Mouse (Mus musculus) myocyte (in vitro differentiated cells): Measurements from ENCODE around the gene Pafah1b2. TPM values are rescaled to one million over a fixed set of nuclear protein-coding genes. Genes with fewer than 3 reads are reported as not detected.

Source experiments
- H3K27me3 ChIP-seq: one replicate; pipeline ENCODE4 v1.6.1; 2011; ENCODE audit not compliant: control insufficient read depth, insufficient read depth, insufficient read length
- H3K36me3 ChIP-seq: one replicate; pipeline ENCODE4 v1.6.1; 2011; ENCODE audit not compliant: control insufficient read depth, insufficient read depth
- H3K4me2 ChIP-seq: one replicate; pipeline ENCODE4 v1.6.1; 2011; ENCODE audit warnings: low read depth, control low read depth
- H3K4me3 ChIP-seq: one replicate; pipeline ENCODE4 v1.5.1; 2011; ENCODE audit warnings: mild to moderate bottlenecking, control low read depth, moderate library complexity
- H3K79me2 ChIP-seq: one replicate; pipeline ENCODE4 v1.6.1; 2011; ENCODE audit not compliant: control insufficient read depth, insufficient read depth
- H3ac ChIP-seq: one replicate; pipeline ENCODE4 v1.6.1; 2011; ENCODE audit not compliant: control insufficient read depth, insufficient read length
- CEBPB ChIP-seq: IDR thresholded peaks from 2 replicates; pipeline ENCODE4 v1.6.1; 2011; ENCODE audit warnings: mild to moderate bottlenecking, moderate library complexity; ENCODE audit not compliant: poor library complexity, insufficient read depth, severe bottlenecking
- E2F4 ChIP-seq: IDR thresholded peaks from one replicate; pipeline ENCODE4 v1.6.1; 2011; ENCODE audit warnings: mild to moderate bottlenecking, control low read depth, moderate library complexity; ENCODE audit not compliant: insufficient read depth
- MAX ChIP-seq: IDR thresholded peaks from one replicate; pipeline ENCODE4 v1.6.1; 2011; ENCODE audit warnings: low read depth, mild to moderate bottlenecking, control low read depth
- MYOD1 ChIP-seq, 3 experiments: IDR thresholded peaks; one replicate each; pipeline ENCODE4 v1.6.1; 2011; ENCODE audit warnings: control low read depth in 2 of 3, low read depth in 2 of 3, mild to moderate bottlenecking in 2 of 3, moderate library complexity in 1 of 3; ENCODE audit not compliant: insufficient read length in 2 of 3, control insufficient read depth in 1 of 3
- MYOG ChIP-seq, 3 experiments: IDR thresholded peaks; one replicate each; pipeline ENCODE4 v1.6.1; 2011; ENCODE audit warnings: control low read depth in 2 of 3, low read depth in 2 of 3, mild to moderate bottlenecking in 2 of 3; ENCODE audit not compliant: insufficient read length in 2 of 3, control insufficient read depth in 1 of 3, insufficient read depth in 1 of 3
- POLR2A ChIP-seq: IDR thresholded peaks from one replicate; pipeline ENCODE4 v1.6.1; 2011; ENCODE audit warnings: low read depth, mild to moderate bottlenecking, control low read depth, moderate library complexity; ENCODE audit not compliant: insufficient read length
- POLR2AphosphoS2 ChIP-seq: IDR thresholded peaks from one replicate; pipeline ENCODE4 v1.6.1; 2011; ENCODE audit warnings: low read depth, control low read depth; ENCODE audit not compliant: insufficient read length
- REST ChIP-seq: IDR thresholded peaks from one replicate; pipeline ENCODE4 v1.6.1; 2011; ENCODE audit warnings: mild to moderate bottlenecking, control low read depth, moderate library complexity; ENCODE audit not compliant: insufficient read depth, insufficient read length
- SRF ChIP-seq: IDR thresholded peaks from one replicate; pipeline ENCODE4 v1.6.1; 2011; ENCODE audit warnings: low read depth; ENCODE audit not compliant: control insufficient read depth, insufficient read length
- TCF12 ChIP-seq: IDR thresholded peaks from one replicate; pipeline ENCODE4 v1.6.1; 2011; ENCODE audit warnings: mild to moderate bottlenecking, control low read depth; ENCODE audit not compliant: poor library complexity, insufficient read depth, severe bottlenecking
- TCF3 ChIP-seq: IDR thresholded peaks from one replicate; pipeline ENCODE4 v1.6.1; 2011; ENCODE audit warnings: low read depth, control low read depth; ENCODE audit not compliant: insufficient read length
- USF1 ChIP-seq: IDR thresholded peaks from one replicate; pipeline ENCODE4 v1.6.1; 2011; ENCODE audit warnings: low read depth, mild to moderate bottlenecking, control low read depth, moderate library complexity
- polyA plus RNA-seq: library from polyadenylated mRNA; unstranded; fragments of >200 nt; fragmentation: generic; extraction: Trizol; gene quantifications from one replicate; pipeline ENCODE4 v1.2.1, GENCODE M21; 2012; ENCODE audit warnings: missing spikeins

Pafah1b2 gene
- polyA plus RNA-seq, 1 experiment = 86.8 TPM

- no peaks in the 10 kb centered on the region for H3K27me3 ChIP-seq
- no peak for TF ChIP-seq TCF3
- TF ChIP-seq USF1 = no peak
- TF ChIP-seq CEBPB = no peak
- no peak for TF ChIP-seq MAX
- TF ChIP-seq SRF = no peak
- no peak for TF ChIP-seq TCF12
- TF ChIP-seq MYOG (IDR thresholded peaks at IDR 0.05; ENCODE audit: control insufficient read depth in 1 of 3, insufficient read depth in 1 of 3, insufficient read length in 2 of 3, low read depth in 2 of 3) = no peak
- no peak for TF ChIP-seq REST
- no peak for TF ChIP-seq E2F4
- H3K4me2 ChIP-seq = no peak overlapping the region
- no peak overlapping the region for H3ac ChIP-seq
- no peaks in the 10 kb centered on the region for H3K36me3 ChIP-seq
- peaks cover 56% of the 10 kb centered on the region for H3K79me2 ChIP-seq
- H3K4me3 ChIP-seq = no peak overlapping the region
Observed at GRCm38 (mm10) chr9:46019975-46020374, 7.5 kb upstream of the Pafah1b2 start.

GRCm38 (mm10) chr9:46018316-46018715, 5.8 kb upstream of the Pafah1b2 start:
- TF ChIP-seq MYOG (IDR thresholded peaks at IDR 0.05; ENCODE audit: control insufficient read depth in 1 of 3, insufficient read depth in 1 of 3, insufficient read length in 2 of 3, low read depth in 2 of 3) = no peak
- TF ChIP-seq REST = no peak
- TF ChIP-seq CEBPB = no peak
- no peak for TF ChIP-seq USF1
- TF ChIP-seq TCF12 = no peak
- no peak for TF ChIP-seq MAX
- TF ChIP-seq POLR2AphosphoS2 = no peak

GRCm38 (mm10) chr9:46016417-46016816, 3.9 kb upstream of the Pafah1b2 start:
- Histone ChIP-seq H3K27me3 (no peaks in the 10 kb centered on the region), H3ac (no peak overlapping the region), H3K36me3 (no peaks in the 10 kb centered on the region), H3K4me2 (no peak overlapping the region), H3K79me2 (peaks cover 56% of the 10 kb centered on the region), H3K4me3 (no peak overlapping the region)
- TF ChIP-seq POLR2AphosphoS2 (no peak), POLR2A (no peak), SRF (no peak), E2F4 (no peak), MAX (no peak), MYOD1 (IDR thresholded peaks at IDR 0.05; ENCODE audit: control insufficient read depth in 1 of 3, insufficient read length in 2 of 3, low read depth in 2 of 3) (no peak), REST (no peak), MYOG (IDR thresholded peaks at IDR 0.05; ENCODE audit: control insufficient read depth in 1 of 3, insufficient read depth in 1 of 3, insufficient read length in 2 of 3, low read depth in 2 of 3) (no peak), CEBPB (no peak), TCF3 (no peak), TCF12 (no peak), USF1 (no peak)

More at GRCm38 (mm10) chr9:46018316-46018715, 5.8 kb upstream of the Pafah1b2 start:
- Histone ChIP-seq H3K4me3 (no peak overlapping the region), H3K27me3 (no peaks in the 10 kb centered on the region), H3K4me2 (peak overlapping the region; percentile 26), H3K79me2 (peaks cover 68% of the 10 kb centered on the region), H3K36me3 (no peaks in the 10 kb centered on the region), H3ac (no peak overlapping the region)

- no peaks in the 10 kb centered on the region for H3K36me3 ChIP-seq
- H3K27me3 ChIP-seq = no peaks in the 10 kb centered on the region
- peak overlapping the region; percentile 100 for H3K4me2 ChIP-seq
- H3ac ChIP-seq = no peak overlapping the region
- peaks cover 53% of the 10 kb centered on the region for H3K79me2 ChIP-seq
- TF ChIP-seq USF1 (no peak), MAX (no peak), POLR2AphosphoS2 (no peak), SRF (no peak), MYOD1 (IDR thresholded peaks at IDR 0.05; ENCODE audit: control insufficient read depth in 1 of 3, insufficient read length in 2 of 3, low read depth in 2 of 3) (no peak), POLR2A (no peak), REST (no peak), TCF12 (no peak), CEBPB (no peak), MYOG (IDR thresholded peaks at IDR 0.05; ENCODE audit: control insufficient read depth in 1 of 3, insufficient read depth in 1 of 3, insufficient read length in 2 of 3, low read depth in 2 of 3) (no peak)
- no peak overlapping the region for H3K4me3 ChIP-seq
Observed at GRCm38 (mm10) chr9:46015831-46016230, 3.3 kb upstream of the Pafah1b2 start.

GRCm38 (mm10) chr9:46015081-46015551, 2.6 kb upstream of the Pafah1b2 start:
- H3K79me2 ChIP-seq = peaks cover 52% of the 10 kb centered on the region
- H3K4me3 ChIP-seq = peak overlapping the region; percentile 44
- no peaks in the 10 kb centered on the region for H3K27me3 ChIP-seq
- H3ac ChIP-seq = no peak overlapping the region
- no peaks in the 10 kb centered on the region for H3K36me3 ChIP-seq
- TF ChIP-seq MYOD1 (IDR thresholded peaks at IDR 0.05; ENCODE audit: control insufficient read depth in 1 of 3, insufficient read length in 2 of 3, low read depth in 2 of 3) (peak; percentile 68 to 90 (median 89)), TCF3 (no peak), MYOG (IDR thresholded peaks at IDR 0.05; ENCODE audit: control insufficient read depth in 1 of 3, insufficient read depth in 1 of 3, insufficient read length in 2 of 3, low read depth in 2 of 3) (peak; percentile 58 to 85 (median 76)), USF1 (peak; percentile 83)
- H3K4me2 ChIP-seq = peak overlapping the region; percentile 100
